Mouse (Mus musculus) left cerebral cortex, postnatal 10 days (tissue): ENCODE measurements around the gene Madcam1. TPM values are rescaled to one million over a fixed set of nuclear protein-coding genes. Genes with fewer than 3 reads are reported as not detected.

ENCODE experiments used
- total RNA-seq, 2 experiments: library from RNA; stranded (reverse); gene quantifications; 2 replicates each; pipeline ENCODE4 v1.2.3; 2021

Gene Madcam1
- total RNA-seq, 2 experiments from 2014 or later, result 0.47 to 0.49 TPM

Other genes with a start within 250 kb of the Madcam1 start
- not detected for gene Vmn2r83, start 195.8 kb upstream of the Madcam1 start, total RNA-seq
- 1 to 10 TPM; 3.2 to 3.7 TPM for gene Plpp2, start 130.8 kb upstream of the Madcam1 start, total RNA-seq
- 10 to 100 TPM; 47.5 to 50.2 TPM for gene Mier2, start 109.4 kb upstream of the Madcam1 start, total RNA-seq
- not detected for gene Theg, start 77.2 kb upstream of the Madcam1 start, total RNA-seq
- 10 to 100 TPM; 13.3 to 14.2 TPM for gene C2cd4c, start 50.5 kb upstream of the Madcam1 start, total RNA-seq
- 10 to 100 TPM; 47.1 to 50.7 TPM for gene Shc2, start 26.6 kb upstream of the Madcam1 start, total RNA-seq
- gene Odf3l2, start 18.8 kb upstream of the Madcam1 start, total RNA-seq, result under 1 TPM; 0.39 to 0.73 TPM
- 10 to 100 TPM; 69.6 to 72.6 TPM for gene Tpgs1, start 4.8 kb downstream of the Madcam1 start, total RNA-seq
- 10 to 100 TPM; 64.9 to 66.8 TPM for gene Cdc34, start 17.6 kb downstream of the Madcam1 start, total RNA-seq
- 1 to 10 TPM; 1.2 to 1.5 TPM for gene Gzmm, start 24.5 kb downstream of the Madcam1 start, total RNA-seq
- 100 to 1,000 TPM; 697 to 706 TPM for gene Bsg, start 39.9 kb downstream of the Madcam1 start, total RNA-seq
- gene Hcn2, start 52.1 kb downstream of the Madcam1 start, total RNA-seq, result 10 to 100 TPM; 75.5 to 80.0 TPM
- gene Polrmt, start 82.0 kb downstream of the Madcam1 start, total RNA-seq, result 10 to 100 TPM; 40.1 to 43.7 TPM
- gene Fgf22, start 90.5 kb downstream of the Madcam1 start, total RNA-seq, result 1 to 10 TPM; 1.9 to 3.0 TPM
- 10 to 100 TPM; 90.7 to 95.8 TPM for gene Rnf126, start 102.4 kb downstream of the Madcam1 start, total RNA-seq
- 1 to 10 TPM; 1.7 to 2.6 TPM for gene Fstl3, start 112.7 kb downstream of the Madcam1 start, total RNA-seq
- gene Prss57, start 126.4 kb downstream of the Madcam1 start, total RNA-seq, result under 1 TPM; 0.32 to 0.54 TPM
- 100 to 1,000 TPM; 430 to 432 TPM for gene Palm, start 129.0 kb downstream of the Madcam1 start, total RNA-seq
- under 1 TPM; 0.30 to 0.51 TPM for gene Misp, start 156.4 kb downstream of the Madcam1 start, total RNA-seq
- gene Ptbp1, start 189.9 kb downstream of the Madcam1 start, total RNA-seq, result 10 to 100 TPM; 58.2 to 62.2 TPM
- gene Prtn3, start 209.9 kb downstream of the Madcam1 start, total RNA-seq, result 1 to 10 TPM; 4.5 to 5.2 TPM
- gene Plppr3, start 210.1 kb downstream of the Madcam1 start, total RNA-seq, result 100 to 1,000 TPM; 135 to 142 TPM
- not detected for gene Elane, start 221.7 kb downstream of the Madcam1 start, total RNA-seq
- gene Cfd, start 226.3 kb downstream of the Madcam1 start, total RNA-seq, result not detected
- 10 to 100 TPM; 55.4 to 61.9 TPM for gene Med16, start 244.4 kb downstream of the Madcam1 start, total RNA-seq
- not detected for gene Gm26602, start 246.3 kb downstream of the Madcam1 start, total RNA-seq